12 mouse cellular contexts compared by ENCODE assay signal in the genomic region with DNA sequence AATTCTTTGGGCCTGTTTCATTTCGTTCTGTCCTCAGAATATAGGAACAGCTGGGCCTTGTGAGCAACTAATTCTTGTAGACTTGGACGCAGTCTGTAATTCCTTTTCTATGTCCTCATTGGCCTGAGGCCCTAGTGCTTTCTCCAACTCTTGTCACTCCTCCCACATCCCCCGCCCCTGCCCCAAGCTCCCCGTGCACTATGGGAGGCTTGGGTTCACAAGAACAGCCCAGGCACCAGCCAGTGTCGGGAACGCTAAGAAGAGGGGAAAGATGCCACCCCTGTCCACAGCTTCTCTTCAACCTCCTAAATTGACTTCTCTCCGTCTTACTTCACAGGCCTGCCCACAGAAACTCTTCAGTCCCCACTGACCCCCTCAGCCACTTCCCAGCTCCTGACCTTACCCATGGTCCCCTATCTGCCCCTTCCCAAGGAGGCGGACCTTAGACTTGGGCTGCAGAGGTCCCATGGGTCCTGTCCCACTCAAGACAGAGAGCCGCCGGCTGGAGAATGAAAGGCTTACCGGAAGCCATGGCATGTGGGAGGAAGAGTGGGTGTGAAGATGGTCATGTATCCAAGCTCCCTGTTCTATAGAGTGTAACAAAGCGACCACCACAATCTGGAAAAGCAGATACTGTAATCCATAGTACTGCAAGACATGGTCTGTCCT. TPM values are rescaled to one million over a fixed set of nuclear protein-coding genes. Genes with fewer than 3 reads are reported as not detected.
DNase-seq lines count a peak whose midpoint lies in the region; TF ChIP-seq lines count a peak whose summit lies in the region.
"Had no signal": no experiment of that assay in that cellular context is flagged by ENCODE, and none has a peak within 500 bp of the region (broad histone marks: within the 10 kb centered on the region; RNA-seq: fewer than 3 reads in every experiment).

No protein-coding gene starts in this region.

- H3K4me3 ChIP-seq in E14TG2a.4 (replicated peaks; ENCODE audit: low read length), result peak overlapping the region; percentile 37; the same call in 1 of the 2 replicates
- no peak overlapping the region for H3K4me3 ChIP-seq in embryonic fibroblast, embryonic 13.5 days (ENCODE audit: insufficient read depth, low read length)

- no peak for TF ChIP-seq CTCF in E14TG2a.4 (conservative IDR thresholded peaks at IDR 0.05; ENCODE audit: low read length)
- TF ChIP-seq CTCF in embryonic fibroblast, embryonic 13.5 days (IDR thresholded peaks at IDR 0.05; ENCODE audit: borderline replicate concordance, insufficient read depth, low read length), result no peak

- H3K27ac ChIP-seq in embryonic fibroblast, embryonic 13.5 days (ENCODE audit: insufficient read depth, low read length), result peak overlapping the region; percentile 14; the same call in 1 of the 2 replicates

- TF ChIP-seq POLR2A in embryonic fibroblast, embryonic 13.5 days (IDR thresholded peaks at IDR 0.05; ENCODE audit: low read depth, low read length), result no peak

- H3K4me1 ChIP-seq in E14TG2a.4 (replicated peaks; ENCODE audit: low read depth, low read length), result peaks cover 65% of the 10 kb centered on the region
- H3K4me1 ChIP-seq in embryonic fibroblast, embryonic 13.5 days (ENCODE audit: control insufficient read depth, insufficient read depth, low read length), result peaks cover 4% of the 10 kb centered on the region

- peaks cover 73% of the 10 kb centered on the region for H3K27me3 ChIP-seq in E14TG2a.4 (ENCODE audit: insufficient read depth, low read length)

- intact Hi-C loops in heart, postnatal 14 days (cut with DNase I), result no loop called here

- peak; percentile 70 to 74 for DNase-seq in heart, postnatal 14 days
- peak; percentile 89 for DNase-seq in lung, postnatal 10 days
- DNase-seq in frontal cortex, adult 2 months (ENCODE audit: extremely low spot score in 1 of 2, low spot score in 1 of 2), result no peak
- no peak for DNase-seq in left cerebral cortex, adult 9 months (ENCODE audit: low spot score in 2 of 2)
- DNase-seq in layer of hippocampus, adult 18-20 months (ENCODE audit: low spot score in 2 of 2), result no peak
- DNase-seq: cerebellum, adult 2 months; layer of hippocampus, postnatal 36 days had no signal

- peaks cover 7% of the 10 kb centered on the region for H3K9me3 ChIP-seq in E14TG2a.4 (ENCODE audit: low read length)

- H3K36me3 ChIP-seq in E14TG2a.4 (ENCODE audit: insufficient read depth, low read length), result no peaks in the 10 kb centered on the region

RNA-seq across cellular contexts. Expression of a gene that starts 1.3 kb away (rescaled TPM):
- 11.7 and 13.0 TPM in 2 replicates for polyA plus RNA-seq in embryonic fibroblast, embryonic 13.5 days (2011; ENCODE audit: insufficient read length, low read depth, missing spikeins)
- 10 to 100 TPM; 28.5 to 31.5 TPM for total RNA-seq in heart, postnatal 14 days (2021)
- polyA plus RNA-seq in frontal cortex, adult 2 months (2012; rRNA removed), result 20.7 and 22.4 TPM in 2 replicates
- total RNA-seq in layer of hippocampus, adult 18-20 months (2021), result 1 to 10 TPM; 9.7 to 9.9 TPM

RNA-seq across cellular contexts. Expression of a gene that starts 11.5 kb away (rescaled TPM):
- not detected in 2 replicates for polyA plus RNA-seq in embryonic fibroblast, embryonic 13.5 days (2011; ENCODE audit: insufficient read length, low read depth, missing spikeins)
- not detected for total RNA-seq in heart, postnatal 14 days (2021)
- not detected in 2 replicates for polyA plus RNA-seq in frontal cortex, adult 2 months (2012; rRNA removed)
- total RNA-seq in layer of hippocampus, adult 18-20 months (2021), result not detected
- total RNA-seq: hematopoietic stem cell, adult 5-6 weeks; layer of hippocampus, postnatal 36 days had no signal
- polyA plus RNA-seq: liver, embryonic 16.5 days; thymus, postnatal 0 days had no signal

RNA-seq across cellular contexts. Expression of a gene that starts 46.9 kb away (rescaled TPM):
- 8.8 and 9.7 TPM in 2 replicates for polyA plus RNA-seq in embryonic fibroblast, embryonic 13.5 days (2011; ENCODE audit: insufficient read length, low read depth, missing spikeins)
- 10 to 100 TPM; 14.5 to 14.7 TPM for total RNA-seq in heart, postnatal 14 days (2021)
- polyA plus RNA-seq in frontal cortex, adult 2 months (2012; rRNA removed), result 68.4 and 68.6 TPM in 2 replicates
- total RNA-seq in layer of hippocampus, adult 18-20 months (2021), result 10 to 100 TPM; 88.8 to 90.3 TPM

RNA-seq across cellular contexts. Expression of a gene that starts 48.6 kb away (rescaled TPM):
- polyA plus RNA-seq in embryonic fibroblast, embryonic 13.5 days (2011; ENCODE audit: insufficient read length, low read depth, missing spikeins), result 1.3 and 1.4 TPM in 2 replicates
- total RNA-seq in heart, postnatal 14 days (2021), result 1 to 10 TPM; 2.3 to 2.8 TPM
- 1.2 and 1.3 TPM in 2 replicates for polyA plus RNA-seq in frontal cortex, adult 2 months (2012; rRNA removed)
- 1 to 10 TPM; 1.3 to 1.6 TPM for total RNA-seq in layer of hippocampus, adult 18-20 months (2021)
- total RNA-seq: hematopoietic stem cell, adult 5-6 weeks had no signal

Comparison
In these comparisons a context has a peak if more than half of its experiments do, and no peak if none do; other contexts are left out.
1. DNase-seq: peak in heart, postnatal 14 days (2 of 2) and lung, postnatal 10 days (single experiment); none in frontal cortex, adult 2 months (0 of 2), left cerebral cortex, adult 9 months (0 of 2) and layer of hippocampus, adult 18-20 months (0 of 2).
2. RNA of a gene that starts 46.9 kb away (total RNA-seq): 88.8 to 90.3 TPM in layer of hippocampus, adult 18-20 months; 14.5 to 14.7 TPM in heart, postnatal 14 days; every median in the first group is over 4 times any median in the second.